27 mouse cellular contexts compared by ENCODE assay signal in genomic region chrX:143011865-143012264, GRCm38 (mm10). TPM values are rescaled to one million over a fixed set of nuclear protein-coding genes. Genes with fewer than 3 reads are reported as not detected.
A peak's percentile ranks its signal among the peaks of the same experiment; 100 is the strongest.
DNase-seq lines count a peak whose midpoint lies in the region; ATAC-seq and TF ChIP-seq lines count a peak whose summit lies in the region.
"Had no signal": no experiment of that assay in that cellular context is flagged by ENCODE, and none has a peak within 500 bp of the region (broad histone marks: within the 10 kb centered on the region; RNA-seq: fewer than 3 reads in every experiment).

No protein-coding gene starts in this region.

- no peak for TF ChIP-seq POLR2A in MEL (IDR thresholded peaks at IDR 0.05; ENCODE audit: control insufficient read depth in 1 of 2, insufficient read depth in 1 of 2, low read depth in 1 of 2, low read length in 2 of 2, poor library complexity in 1 of 2)

- H3K27ac ChIP-seq in MEL (ENCODE audit: control insufficient read depth, low read depth, low read length), result no peak overlapping the region
- H3K27ac ChIP-seq in liver, embryonic 11.5 days (ENCODE audit: low read depth, low read length), result 0 out of 2 replicates have a peak overlapping the region, but pooled peaks have one; percentile 19
- peak overlapping the region; percentile 54 for H3K27ac ChIP-seq in liver, embryonic 16.5 days (ENCODE audit: low read length)
- H3K27ac ChIP-seq: forebrain, embryonic 10.5 days; hindbrain, embryonic 10.5 days; hindbrain, embryonic 15.5 days; layer of hippocampus, adult 2 months; limb, embryonic 13.5 days; midbrain, embryonic 12.5 days; neural tube, embryonic 13.5 days had no signal

- H3K9ac ChIP-seq in MEL (ENCODE audit: control insufficient read depth, low read depth, low read length, poor library complexity, severe bottlenecking), result no peak overlapping the region
- no peak overlapping the region for H3K9ac ChIP-seq in liver, embryonic 11.5 days (ENCODE audit: low read depth, low read length)
- H3K9ac ChIP-seq in liver, embryonic 16.5 days (ENCODE audit: low read depth, low read length), result no peak overlapping the region
- H3K9ac ChIP-seq: forebrain, postnatal 0 days; hindbrain, embryonic 15.5 days; limb, embryonic 13.5 days; lung, embryonic 14.5 days; midbrain, embryonic 12.5 days; neural tube, embryonic 13.5 days had no signal

- H3K79me2 ChIP-seq in MEL (ENCODE audit: control insufficient read depth, insufficient read depth, low read length, poor library complexity), result no peaks in the 10 kb centered on the region

- no peaks in the 10 kb centered on the region for H3K9me3 ChIP-seq in MEL (replicated peaks; ENCODE audit: insufficient read depth, low read length)
- H3K9me3 ChIP-seq in liver, embryonic 11.5 days (ENCODE audit: control insufficient read depth, low read length), result no peaks in the 10 kb centered on the region
- H3K9me3 ChIP-seq in liver, embryonic 16.5 days (replicated peaks; ENCODE audit: control insufficient read depth, low read length), result no peaks in the 10 kb centered on the region
- H3K9me3 ChIP-seq: forebrain, embryonic 10.5 days; hindbrain, embryonic 10.5 days; hindbrain, embryonic 15.5 days; limb, embryonic 13.5 days; midbrain, embryonic 12.5 days; neural tube, embryonic 13.5 days had no signal

- peaks cover 3 to 11% of the 10 kb centered on the region in 2 experiments; a peak in 2 of 4 replicates for H3K4me1 ChIP-seq in MEL (ENCODE audit: control insufficient read depth in 1 of 2, insufficient read depth in 2 of 2, low read length in 2 of 2)
- H3K4me1 ChIP-seq in liver, embryonic 11.5 days (replicated peaks; ENCODE audit: control insufficient read depth, insufficient read depth, low read length), result no peaks in the 10 kb centered on the region; the same call in none of the 2 replicates
- H3K4me1 ChIP-seq in liver, embryonic 16.5 days (ENCODE audit: control insufficient read depth, low read depth, low read length), result peaks cover 2% of the 10 kb centered on the region; the same call in 1 of the 2 replicates
- H3K4me1 ChIP-seq: forebrain, embryonic 10.5 days; hindbrain, embryonic 10.5 days; hindbrain, embryonic 15.5 days; limb, embryonic 13.5 days; midbrain, embryonic 12.5 days; neural tube, embryonic 13.5 days had no signal

- peak; percentile 97 for ATAC-seq in liver, embryonic 11.5 days (replicated peaks; ENCODE audit: low FRiP score)
- peak; percentile 97 for ATAC-seq in liver, embryonic 16.5 days (ENCODE audit: low read depth)
- ATAC-seq: forebrain, postnatal 0 days; inflammation-experienced regulatory T-cells, adult 6 months had no signal

- TF ChIP-seq CTCF in MEL (IDR thresholded peaks at IDR 0.05 in 2 of 3, conservative IDR thresholded peaks at IDR 0.05 in 1 of 3; ENCODE audit: control insufficient read depth in 1 of 3, insufficient read depth in 1 of 3, low read depth in 2 of 3, low read length in 3 of 3, poor library complexity in 1 of 3, severe bottlenecking in 1 of 3), result no peak

- H3K27me3 ChIP-seq in MEL (ENCODE audit: control insufficient read depth in 1 of 2, insufficient read depth in 2 of 2, low read length in 2 of 2), result no peaks in the 10 kb centered on the region
- peaks cover 4% of the 10 kb centered on the region; the same call in 1 of the 2 replicates for H3K27me3 ChIP-seq in liver, embryonic 11.5 days (replicated peaks; ENCODE audit: control insufficient read depth, insufficient read depth, low read length)
- no peaks in the 10 kb centered on the region for H3K27me3 ChIP-seq in liver, embryonic 16.5 days (ENCODE audit: control insufficient read depth, insufficient read depth, low read depth, low read length)
- H3K27me3 ChIP-seq: hindbrain, embryonic 15.5 days had no signal

- H3K4me3 ChIP-seq in MEL (ENCODE audit: control insufficient read depth in 1 of 2, insufficient read depth in 1 of 2, low read depth in 2 of 2, low read length in 2 of 2), result peak overlapping the region in 1 of 2 experiments; percentile 8; a peak in 2 of 4 replicates
- no peak overlapping the region for H3K4me3 ChIP-seq in liver, embryonic 11.5 days (ENCODE audit: low read depth, low read length)
- no peak overlapping the region for H3K4me3 ChIP-seq in liver, embryonic 16.5 days (ENCODE audit: low read depth, low read length)
- H3K4me3 ChIP-seq: forebrain, embryonic 10.5 days; hindbrain, embryonic 10.5 days; hindbrain, embryonic 15.5 days; layer of hippocampus, adult 2 months; limb, embryonic 13.5 days; midbrain, embryonic 12.5 days; neural tube, embryonic 13.5 days had no signal

- 61% methylated on average over 4 of the region's 4 CpGs for WGBS in liver, embryonic 11.5 days
- 41% methylated on average over 4 of the region's 4 CpGs for WGBS in liver, embryonic 16.5 days (ENCODE audit: insufficient replicate concordance)

- peaks cover 0 to 13% of the 10 kb centered on the region in 2 experiments; a peak in 2 of 4 replicates for H3K36me3 ChIP-seq in MEL (ENCODE audit: control insufficient read depth in 1 of 2, insufficient read depth in 2 of 2, low read length in 2 of 2)
- H3K36me3 ChIP-seq in liver, embryonic 11.5 days (ENCODE audit: control insufficient read depth, insufficient read depth, low read length), result no peaks in the 10 kb centered on the region
- no peaks in the 10 kb centered on the region for H3K36me3 ChIP-seq in liver, embryonic 16.5 days (ENCODE audit: control insufficient read depth, insufficient read depth)
- H3K36me3 ChIP-seq: forebrain, embryonic 10.5 days; hindbrain, embryonic 10.5 days; hindbrain, embryonic 15.5 days; limb, embryonic 13.5 days; midbrain, embryonic 12.5 days; neural tube, embryonic 13.5 days had no signal

- peak; percentile 48 to 70 for TF ChIP-seq EP300 in MEL (IDR thresholded peaks at IDR 0.05; ENCODE audit: low read depth in 1 of 2, low read length in 2 of 2)

- H3K4me2 ChIP-seq in liver, embryonic 11.5 days, result no peak overlapping the region
- H3K4me2 ChIP-seq in liver, embryonic 16.5 days (ENCODE audit: low read depth, low read length), result peak overlapping the region; percentile 10; the same call in 1 of the 2 replicates
- H3K4me2 ChIP-seq: hindbrain, embryonic 15.5 days; limb, embryonic 13.5 days; lung, embryonic 14.5 days; midbrain, embryonic 12.5 days; neural tube, embryonic 13.5 days had no signal

- peak; percentile 58 for DNase-seq in MEL (ENCODE audit: low read depth, low spot score)
- peak; percentile 56 for DNase-seq in c-Kit-positive CD71-positive TER-119-positive erythroid progenitor cells, embryonic 14.5 days (ENCODE audit: low spot score)
- no peak for DNase-seq in liver, embryonic 11.5 days (ENCODE audit: low spot score)
- DNase-seq in frontal cortex, postnatal 14 days (ENCODE audit: low spot score in 2 of 2), result no peak
- DNase-seq in testis, postnatal 10 days (ENCODE audit: low spot score), result no peak
- no peak for DNase-seq in right cerebral cortex, postnatal 36 days (ENCODE audit: low spot score in 2 of 2)
- no peak for DNase-seq in thymus, postnatal 4 days
- DNase-seq: adrenal gland, postnatal 25 days; cerebellum, adult 2 months; cerebellum, postnatal 25 days; forebrain, postnatal 0 days; gastrocnemius, postnatal 10 days; heart, postnatal 14 days; kidney, adult 2 months; kidney, postnatal 36 days; lung, embryonic 14.5 days; lung, postnatal 14 days; thymus, adult 2 months had no signal

- TF ChIP-seq RAD21 in MEL (IDR thresholded peaks at IDR 0.05; ENCODE audit: low read depth, low read length), result no peak

TF ChIP-seq in MEL, 35 proteins besides CTCF, POLR2A, EP300 and RAD21:
- TF ChIP-seq GATA1 (IDR thresholded peaks at IDR 0.05; ENCODE audit: low read depth, low read length) (peak; percentile 55), ELF1 (IDR thresholded peaks at IDR 0.05; ENCODE audit: low read depth, low read length) (no peak), TCF12 (IDR thresholded peaks at IDR 0.05; ENCODE audit: low read depth, low read length) (peak; percentile 66; the same call in 1 of the 2 replicates)
TF ChIP-seq in MEL: peak in this region for 2.

RNA-seq across cellular contexts. Expression of gene Ammecr1, which starts 45.3 kb away (rescaled TPM):
- 15.1 and 16.3 TPM in 2 replicates for total RNA-seq in MEL (2012; rRNA removed)
- 10 to 100 TPM; 23.6 to 62.1 TPM for polyA plus RNA-seq in MEL (2012; ENCODE audit: insufficient read depth in 1 of 2, insufficient read length in 2 of 2, low read depth in 1 of 2, low replicate concordance in 2 of 2, missing spikeins in 1 of 2)
- polyA plus RNA-seq in liver, embryonic 11.5 days (2014; fragmentation: Nextera tagmentation; extraction: Ambion mirVana), result 28.6 and 29.2 TPM in 2 replicates
- polyA plus RNA-seq in liver, embryonic 16.5 days (2015; fragmentation: Nextera tagmentation; extraction: Ambion mirVana), result 6.4 and 7.1 TPM in 2 replicates

Comparison
In these comparisons a context has a peak if more than half of its experiments do, and no peak if none do; other contexts are left out.
1. DNase-seq: peak in MEL (single experiment) and c-Kit-positive CD71-positive TER-119-positive erythroid progenitor cells, embryonic 14.5 days (single experiment); none in liver, embryonic 11.5 days (single experiment), frontal cortex, postnatal 14 days (0 of 2), testis, postnatal 10 days (single experiment), right cerebral cortex, postnatal 36 days (0 of 2) and thymus, postnatal 4 days (single experiment).